In the genomic region with DNA sequence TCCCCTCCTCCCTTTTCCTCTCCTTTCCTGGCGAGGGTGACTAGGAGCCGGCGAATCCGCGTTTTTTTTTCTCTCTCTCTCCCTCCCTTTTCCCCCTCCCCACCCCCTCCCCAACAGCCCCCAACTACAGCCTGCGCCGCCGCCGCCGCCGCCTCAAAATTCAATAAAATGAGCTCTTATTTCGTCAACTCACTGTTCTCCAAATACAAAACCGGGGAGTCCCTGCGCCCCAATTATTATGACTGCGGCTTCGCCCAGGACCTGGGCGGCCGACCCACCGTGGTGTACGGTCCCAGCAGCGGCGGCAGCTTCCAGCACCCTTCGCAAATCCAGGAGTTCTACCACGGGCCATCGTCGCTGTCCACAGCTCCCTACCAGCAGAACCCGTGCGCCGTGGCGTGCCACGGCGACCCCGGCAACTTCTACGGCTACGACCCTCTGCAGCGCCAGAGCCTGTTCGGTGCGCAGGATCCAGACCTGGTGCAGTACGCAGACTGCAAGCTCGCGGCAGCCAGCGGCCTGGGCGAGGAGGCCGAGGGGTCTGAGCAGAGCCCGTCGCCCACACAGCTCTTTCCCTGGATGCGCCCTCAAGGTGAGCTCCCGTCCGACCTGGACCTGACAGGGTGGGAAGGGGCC, we compare ENCODE assay signal across 14 mouse cellular contexts. TPM values are rescaled to one million over a fixed set of nuclear protein-coding genes. Genes with fewer than 3 reads are reported as not detected.
A peak's percentile ranks its signal among the peaks of the same experiment; 100 is the strongest.
DNase-seq lines count a peak whose midpoint lies in the region; ATAC-seq and TF ChIP-seq lines count a peak whose summit lies in the region.
"Had no signal": no experiment of that assay in that cellular context is flagged by ENCODE, and none has a peak within 500 bp of the region (broad histone marks: within the 10 kb centered on the region; RNA-seq: fewer than 3 reads in every experiment).

No protein-coding gene starts in this region.

- H3K4me2 ChIP-seq in heart, embryonic 13.5 days: peak overlapping the region; percentile 10
- peak overlapping the region; percentile 17; the same call in 1 of the 2 replicates for H3K4me2 ChIP-seq in hindbrain, embryonic 12.5 days (replicated peaks)
- H3K4me2 ChIP-seq in limb, embryonic 13.5 days (replicated peaks): peak overlapping the region; percentile 58
- H3K4me2 ChIP-seq: embryonic facial prominence, embryonic 15.5 days; liver, embryonic 15.5 days had no signal

- peak overlapping the region; percentile 14 for H3K4me3 ChIP-seq in heart, embryonic 13.5 days
- H3K4me3 ChIP-seq in E14TG2a.4 (replicated peaks; ENCODE audit: low read length): peak overlapping the region; percentile 41
- H3K4me3 ChIP-seq in hindbrain, embryonic 12.5 days: peak overlapping the region; percentile 34
- H3K4me3 ChIP-seq in limb, embryonic 13.5 days: peak overlapping the region; percentile 21
- H3K4me3 ChIP-seq: embryonic facial prominence, embryonic 15.5 days; liver, embryonic 15.5 days had no signal

- peaks cover 22% of the 10 kb centered on the region for H3K4me1 ChIP-seq in heart, embryonic 13.5 days
- peaks cover 58% of the 10 kb centered on the region for H3K4me1 ChIP-seq in E14TG2a.4 (replicated peaks; ENCODE audit: low read depth, low read length)
- H3K4me1 ChIP-seq in hindbrain, embryonic 12.5 days: peaks cover 14% of the 10 kb centered on the region; the same call in 1 of the 2 replicates
- H3K4me1 ChIP-seq in limb, embryonic 13.5 days: peaks cover 19% of the 10 kb centered on the region

- no peak overlapping the region for H3K27ac ChIP-seq in heart, embryonic 13.5 days (replicated peaks)
- H3K27ac ChIP-seq in hindbrain, embryonic 12.5 days: peak overlapping the region; percentile 72
- no peak overlapping the region for H3K27ac ChIP-seq in limb, embryonic 13.5 days
- H3K27ac ChIP-seq: embryonic facial prominence, embryonic 15.5 days; liver, embryonic 15.5 days had no signal

- no peak for DNase-seq in heart, postnatal 10 days
- DNase-seq in frontal cortex, postnatal 36 days (ENCODE audit: low spot score in 2 of 2): no peak
- DNase-seq in left cerebral cortex, postnatal 10 days (ENCODE audit: extremely low spot score in 1 of 2, low spot score in 2 of 2): no peak
- DNase-seq in right cerebral cortex, adult 2 months (ENCODE audit: low spot score in 2 of 2): no peak

- no peaks in the 10 kb centered on the region for H3K9me3 ChIP-seq in heart, embryonic 13.5 days
- no peaks in the 10 kb centered on the region for H3K9me3 ChIP-seq in E14TG2a.4 (ENCODE audit: low read length)
- H3K9me3 ChIP-seq in hindbrain, embryonic 12.5 days (replicated peaks): no peaks in the 10 kb centered on the region
- H3K9me3 ChIP-seq in limb, embryonic 13.5 days: no peaks in the 10 kb centered on the region
- H3K9me3 ChIP-seq: embryonic facial prominence, embryonic 15.5 days; G1E; liver, embryonic 15.5 days had no signal

- peaks cover 100% of the 10 kb centered on the region for H3K27me3 ChIP-seq in heart, embryonic 13.5 days (replicated peaks)
- peaks cover 95% of the 10 kb centered on the region for H3K27me3 ChIP-seq in E14TG2a.4 (ENCODE audit: insufficient read depth, low read length)
- H3K27me3 ChIP-seq in hindbrain, embryonic 12.5 days: peaks cover 97% of the 10 kb centered on the region
- H3K27me3 ChIP-seq in limb, embryonic 13.5 days: peaks cover 97% of the 10 kb centered on the region

- TF ChIP-seq CTCF in E14TG2a.4 (conservative IDR thresholded peaks at IDR 0.05; ENCODE audit: low read length): no peak

- H3K36me3 ChIP-seq in heart, embryonic 13.5 days: no peaks in the 10 kb centered on the region
- H3K36me3 ChIP-seq in E14TG2a.4 (ENCODE audit: insufficient read depth, low read length): no peaks in the 10 kb centered on the region
- no peaks in the 10 kb centered on the region for H3K36me3 ChIP-seq in hindbrain, embryonic 12.5 days
- H3K36me3 ChIP-seq in limb, embryonic 13.5 days: no peaks in the 10 kb centered on the region
- H3K36me3 ChIP-seq: embryonic facial prominence, embryonic 15.5 days; G1E; liver, embryonic 15.5 days had no signal

- no peak overlapping the region for H3K9ac ChIP-seq in heart, embryonic 13.5 days
- H3K9ac ChIP-seq in hindbrain, embryonic 12.5 days: peak overlapping the region; percentile 51
- H3K9ac ChIP-seq in limb, embryonic 13.5 days: no peak overlapping the region
- H3K9ac ChIP-seq: embryonic facial prominence, embryonic 15.5 days; liver, embryonic 15.5 days had no signal

- ATAC-seq in heart, embryonic 13.5 days (ENCODE audit: extremely low read depth, insufficient number of reproducible peaks, low FRiP score, low TSS enrichment): no peak; the same call in 1 of the 2 replicates
- no peak for ATAC-seq in hindbrain, embryonic 12.5 days (ENCODE audit: low FRiP score)
- ATAC-seq in limb, embryonic 13.5 days (ENCODE audit: low FRiP score, low read depth): no peak

- intact Hi-C loops in heart, postnatal 10 days (cut with DNase I): no loop called here
- intact Hi-C loops in left cerebral cortex, postnatal 10 days (cut with DNase I): loop anchor here (5.0 to 10.0 kb wide), 3 partner anchors 278 to 462 kb away; partner anchors contain the start of gene Igf2bp1

- WGBS in heart, embryonic 13.5 days: 1% methylated on average over 49 of the region's 49 CpGs
- WGBS in hindbrain, embryonic 12.5 days: 0% methylated on average over 49 of the region's 49 CpGs
- WGBS in limb, embryonic 13.5 days: under 1% methylated on average over 49 of the region's 49 CpGs

RNA-seq across cellular contexts. Expression of gene Hoxb8, which starts 1.2 kb away (rescaled TPM):
- polyA plus RNA-seq in heart, embryonic 13.5 days (2015; fragmentation: Nextera tagmentation; extraction: Ambion mirVana): not detected in 2 replicates
- total RNA-seq in heart, postnatal 10 days (2021): not detected
- 4.4 and 8.1 TPM in 2 replicates for polyA plus RNA-seq in hindbrain, embryonic 12.5 days (2016; fragmentation: Nextera tagmentation; extraction: Ambion mirVana)
- 0.17 and 0.32 TPM in 2 replicates for polyA plus RNA-seq in limb, embryonic 13.5 days (2015; fragmentation: Nextera tagmentation; extraction: Ambion mirVana)
- not detected for total RNA-seq in left cerebral cortex, postnatal 10 days (2021)
- total RNA-seq: heart, adult 8-10 months; neutrophil, adult 5-6 weeks had no signal
- polyA plus RNA-seq: embryonic facial prominence, embryonic 15.5 days; liver, embryonic 15.5 days had no signal

RNA-seq across cellular contexts. Expression of gene Hoxb7, which starts 3.5 kb away (rescaled TPM):
- 0.11 and 0.25 TPM in 2 replicates for polyA plus RNA-seq in heart, embryonic 13.5 days (2015; fragmentation: Nextera tagmentation; extraction: Ambion mirVana)
- not detected for total RNA-seq in heart, postnatal 10 days (2021)
- 9.6 and 11.0 TPM in 2 replicates for polyA plus RNA-seq in hindbrain, embryonic 12.5 days (2016; fragmentation: Nextera tagmentation; extraction: Ambion mirVana)
- polyA plus RNA-seq in limb, embryonic 13.5 days (2015; fragmentation: Nextera tagmentation; extraction: Ambion mirVana): 2.0 and 2.2 TPM in 2 replicates
- total RNA-seq in left cerebral cortex, postnatal 10 days (2021): not detected
- total RNA-seq: G1E; heart, adult 8-10 months; neutrophil, adult 5-6 weeks had no signal
- polyA plus RNA-seq: embryonic facial prominence, embryonic 15.5 days; G1E; testis, adult 2 months had no signal

RNA-seq across cellular contexts. Expression of gene Hoxb6, which starts 9.4 kb away (rescaled TPM):
- polyA plus RNA-seq in heart, embryonic 13.5 days (2015; fragmentation: Nextera tagmentation; extraction: Ambion mirVana): 1.4 and 2.0 TPM in 2 replicates
- total RNA-seq in heart, postnatal 10 days (2021): not detected
- 60.0 and 64.5 TPM in 2 replicates for polyA plus RNA-seq in hindbrain, embryonic 12.5 days (2016; fragmentation: Nextera tagmentation; extraction: Ambion mirVana)
- polyA plus RNA-seq in limb, embryonic 13.5 days (2015; fragmentation: Nextera tagmentation; extraction: Ambion mirVana): 0.59 and 1.4 TPM in 2 replicates
- not detected for total RNA-seq in left cerebral cortex, postnatal 10 days (2021)
- total RNA-seq: G1E; heart, adult 8-10 months; neutrophil, adult 5-6 weeks had no signal
- polyA plus RNA-seq: embryonic facial prominence, embryonic 15.5 days had no signal

RNA-seq across cellular contexts. Expression of gene Hoxb9, which starts 11.7 kb away (rescaled TPM):
- polyA plus RNA-seq in heart, embryonic 13.5 days (2015; fragmentation: Nextera tagmentation; extraction: Ambion mirVana): 0.06 TPM in 1 of 2 replicates, not detected in the other
- not detected for total RNA-seq in heart, postnatal 10 days (2021)
- 0.36 and 0.46 TPM in 2 replicates for polyA plus RNA-seq in hindbrain, embryonic 12.5 days (2016; fragmentation: Nextera tagmentation; extraction: Ambion mirVana)
- polyA plus RNA-seq in limb, embryonic 13.5 days (2015; fragmentation: Nextera tagmentation; extraction: Ambion mirVana): 1.1 and 1.3 TPM in 2 replicates
- not detected for total RNA-seq in left cerebral cortex, postnatal 10 days (2021)
- total RNA-seq: G1E; heart, adult 8-10 months; neutrophil, adult 5-6 weeks had no signal
- polyA plus RNA-seq: embryonic facial prominence, embryonic 15.5 days; G1E; liver, embryonic 15.5 days had no signal

RNA-seq across cellular contexts. Expression of gene Hoxb5, which starts 20.2 kb away (rescaled TPM):
- polyA plus RNA-seq in heart, embryonic 13.5 days (2015; fragmentation: Nextera tagmentation; extraction: Ambion mirVana): 3.8 and 5.5 TPM in 2 replicates
- under 1 TPM; 0.45 to 0.62 TPM for total RNA-seq in heart, postnatal 10 days (2021)
- polyA plus RNA-seq in hindbrain, embryonic 12.5 days (2016; fragmentation: Nextera tagmentation; extraction: Ambion mirVana): 74.3 and 126 TPM in 2 replicates
- 0.97 and 1.5 TPM in 2 replicates for polyA plus RNA-seq in limb, embryonic 13.5 days (2015; fragmentation: Nextera tagmentation; extraction: Ambion mirVana)
- not detected for total RNA-seq in left cerebral cortex, postnatal 10 days (2021)
- total RNA-seq: neutrophil, adult 5-6 weeks had no signal
- polyA plus RNA-seq: embryonic facial prominence, embryonic 15.5 days had no signal

Comparison
In these comparisons a context has a peak if more than half of its experiments do, and no peak if none do; other contexts are left out.
1. RNA of gene Hoxb6, which starts 9.4 kb away (polyA plus RNA-seq): 60.0 to 64.5 TPM in hindbrain, embryonic 12.5 days; 1.4 to 2.0 TPM in heart, embryonic 13.5 days and 0.59 to 1.4 TPM in limb, embryonic 13.5 days; every median in the first group is over 10 times any median in the second.
2. Peak in every context shown above with its lines, with median percentiles within 50 percentile points of each other: H3K4me2 ChIP-seq and H3K4me3 ChIP-seq.